ENCODE assay signal across 12 mouse cellular contexts in genomic region chr4:126157562-126157961, GRCm38 (mm10). TPM values are rescaled to one million over a fixed set of nuclear protein-coding genes. Genes with fewer than 3 reads are reported as not detected.
DNase-seq lines count a peak whose midpoint lies in the region; ATAC-seq and TF ChIP-seq lines count a peak whose summit lies in the region.
"Had no signal": no experiment of that assay in that cellular context is flagged by ENCODE, and none has a peak within 500 bp of the region (broad histone marks: within the 10 kb centered on the region; RNA-seq: fewer than 3 reads in every experiment).

No protein-coding gene starts in this region.

- TF ChIP-seq CTCF in liver, embryonic 14.5 days (IDR thresholded peaks at IDR 0.05; ENCODE audit: low read depth): peak; percentile 68

- H3K9ac ChIP-seq in liver, embryonic 14.5 days (replicated peaks): no peak overlapping the region
- no peak overlapping the region for H3K9ac ChIP-seq in liver, embryonic 12.5 days
- no peak overlapping the region for H3K9ac ChIP-seq in neural tube, embryonic 15.5 days (replicated peaks)
- H3K9ac ChIP-seq: embryonic facial prominence, embryonic 13.5 days; limb, embryonic 15.5 days; midbrain, embryonic 13.5 days had no signal

- 70% methylated on average over 6 of the region's 6 CpGs for WGBS in liver, embryonic 14.5 days (ENCODE audit: insufficient replicate concordance)
- 81% methylated on average over 6 of the region's 6 CpGs for WGBS in liver, embryonic 12.5 days (ENCODE audit: insufficient replicate concordance)
- WGBS in neural tube, embryonic 15.5 days: 91% methylated on average over 6 of the region's 6 CpGs

- H3K36me3 ChIP-seq in liver, embryonic 14.5 days (replicated peaks; ENCODE audit: control insufficient read depth, insufficient read depth, low read depth): no peaks in the 10 kb centered on the region
- 0 out of 2 replicates have a peak, but pooled peaks cover 5% of the 10 kb centered on the region for H3K36me3 ChIP-seq in liver, embryonic 12.5 days
- no peaks in the 10 kb centered on the region for H3K36me3 ChIP-seq in neural tube, embryonic 15.5 days

- no peaks in the 10 kb centered on the region for H3K9me3 ChIP-seq in liver, embryonic 14.5 days (ENCODE audit: control insufficient read depth, low read length)
- no peaks in the 10 kb centered on the region for H3K9me3 ChIP-seq in liver, embryonic 12.5 days (replicated peaks)
- no peaks in the 10 kb centered on the region for H3K9me3 ChIP-seq in neural tube, embryonic 15.5 days (replicated peaks)
- H3K9me3 ChIP-seq: embryonic facial prominence, embryonic 13.5 days; hindbrain, embryonic 10.5 days; limb, embryonic 15.5 days; midbrain, embryonic 13.5 days had no signal

- H3K27ac ChIP-seq in liver, embryonic 14.5 days: no peak overlapping the region
- no peak overlapping the region for H3K27ac ChIP-seq in liver, embryonic 12.5 days
- H3K27ac ChIP-seq in neural tube, embryonic 15.5 days (replicated peaks): no peak overlapping the region
- H3K27ac ChIP-seq: embryonic facial prominence, embryonic 13.5 days; hindbrain, embryonic 10.5 days; limb, embryonic 15.5 days; midbrain, embryonic 13.5 days had no signal

- no peak for ATAC-seq in liver, embryonic 14.5 days (ENCODE audit: insufficient read depth)
- no peak for ATAC-seq in liver, embryonic 12.5 days
- peak; percentile 35 for ATAC-seq in CD4-positive, CD25-positive, alpha-beta regulatory T cell, adult 4 months
- no peak for ATAC-seq in neural tube, embryonic 15.5 days (ENCODE audit: low FRiP score)
- ATAC-seq: midbrain, embryonic 13.5 days had no signal

- no peaks in the 10 kb centered on the region for H3K27me3 ChIP-seq in liver, embryonic 14.5 days (ENCODE audit: control insufficient read depth, insufficient read depth, low read length)
- H3K27me3 ChIP-seq in liver, embryonic 12.5 days (replicated peaks): peaks cover 6% of the 10 kb centered on the region
- H3K27me3 ChIP-seq in neural tube, embryonic 15.5 days (replicated peaks): no peaks in the 10 kb centered on the region
- H3K27me3 ChIP-seq: embryonic facial prominence, embryonic 13.5 days; limb, embryonic 15.5 days had no signal

- H3K4me3 ChIP-seq in liver, embryonic 14.5 days (ENCODE audit: insufficient read depth in 1 of 2, low read depth in 2 of 2, low read length in 2 of 2): no peak overlapping the region
- no peak overlapping the region for H3K4me3 ChIP-seq in liver, embryonic 12.5 days
- H3K4me3 ChIP-seq in neural tube, embryonic 15.5 days (replicated peaks): no peak overlapping the region
- H3K4me3 ChIP-seq: embryonic facial prominence, embryonic 13.5 days; hindbrain, embryonic 10.5 days; limb, embryonic 15.5 days; midbrain, embryonic 13.5 days had no signal

- H3K4me1 ChIP-seq in liver, embryonic 14.5 days (replicated peaks; ENCODE audit: control insufficient read depth in 2 of 2, insufficient read depth in 2 of 2, low read length in 1 of 2): peaks cover 0 to 10% of the 10 kb centered on the region in 2 experiments; a peak in 2 of 4 replicates
- peaks cover 30% of the 10 kb centered on the region for H3K4me1 ChIP-seq in liver, embryonic 12.5 days
- peaks cover 6% of the 10 kb centered on the region for H3K4me1 ChIP-seq in neural tube, embryonic 15.5 days

- no peak for DNase-seq in liver, embryonic 14.5 days (ENCODE audit: low read depth in 3 of 3, low spot score in 3 of 3)
- DNase-seq in R1 (ENCODE audit: low read depth, low spot score): peak; percentile 72
- peak; percentile 52 for DNase-seq in naive thymus-derived CD4-positive, alpha-beta T cell, adult 2 months (ENCODE audit: low read depth)
- no peak for DNase-seq in left cerebral cortex, adult 9 months (ENCODE audit: low spot score in 2 of 2)
- DNase-seq: gastrocnemius, postnatal 25 days had no signal

- TF ChIP-seq EP300 in liver, embryonic 14.5 days (IDR thresholded peaks at IDR 0.05; ENCODE audit: low read depth): no peak

- H3K4me2 ChIP-seq in liver, embryonic 14.5 days (ENCODE audit: low read depth): no peak overlapping the region
- no peak overlapping the region for H3K4me2 ChIP-seq in liver, embryonic 12.5 days
- H3K4me2 ChIP-seq in neural tube, embryonic 15.5 days: no peak overlapping the region
- H3K4me2 ChIP-seq: embryonic facial prominence, embryonic 13.5 days; limb, embryonic 15.5 days; midbrain, embryonic 13.5 days had no signal

RNA-seq across cellular contexts. Expression of gene Sh3d21, which starts 5.7 kb away (rescaled TPM):
- polyA plus RNA-seq in liver, embryonic 14.5 days (2012; rRNA removed): 0.46 and 0.53 TPM in 2 replicates
- 0.77 and 0.93 TPM in 2 replicates for polyA plus RNA-seq in liver, embryonic 14.5 days (2014; fragmentation: Nextera tagmentation; extraction: Ambion mirVana)
- polyA plus RNA-seq in liver, embryonic 12.5 days (2016; fragmentation: Nextera tagmentation; extraction: Ambion mirVana): 1.3 and 1.6 TPM in 2 replicates
- 1 to 10 TPM in 1 of 2 experiments, under 1 TPM in 1; 0.56 to 1.2 TPM for polyA plus RNA-seq in CD4-positive, CD25-positive, alpha-beta regulatory T cell, adult 4 months (2017; shearing (Covaris generic))
- polyA plus RNA-seq in neural tube, embryonic 15.5 days (2015; fragmentation: Nextera tagmentation; extraction: Ambion mirVana): 1.4 and 2.6 TPM in 2 replicates

RNA-seq across cellular contexts. Expression of gene Eva1b, which starts 10.0 kb away (rescaled TPM):
- 11.9 and 14.8 TPM in 2 replicates for polyA plus RNA-seq in liver, embryonic 14.5 days (2012; rRNA removed)
- polyA plus RNA-seq in liver, embryonic 14.5 days (2014; fragmentation: Nextera tagmentation; extraction: Ambion mirVana): 11.0 and 12.0 TPM in 2 replicates
- 19.3 and 19.5 TPM in 2 replicates for polyA plus RNA-seq in liver, embryonic 12.5 days (2016; fragmentation: Nextera tagmentation; extraction: Ambion mirVana)
- 10 to 100 TPM; 10.5 to 12.7 TPM for polyA plus RNA-seq in CD4-positive, CD25-positive, alpha-beta regulatory T cell, adult 4 months (2017; shearing (Covaris generic))
- polyA plus RNA-seq in neural tube, embryonic 15.5 days (2015; fragmentation: Nextera tagmentation; extraction: Ambion mirVana): 13.3 and 19.1 TPM in 2 replicates

RNA-seq across cellular contexts. Expression of gene Thrap3, which starts 45.0 kb away (rescaled TPM):
- polyA plus RNA-seq in liver, embryonic 14.5 days (2012; rRNA removed): 39.2 and 62.6 TPM in 2 replicates
- polyA plus RNA-seq in liver, embryonic 14.5 days (2014; fragmentation: Nextera tagmentation; extraction: Ambion mirVana): 77.9 and 84.2 TPM in 2 replicates
- polyA plus RNA-seq in liver, embryonic 12.5 days (2016; fragmentation: Nextera tagmentation; extraction: Ambion mirVana): 162 and 163 TPM in 2 replicates
- 100 to 1,000 TPM; 222 to 330 TPM for polyA plus RNA-seq in CD4-positive, CD25-positive, alpha-beta regulatory T cell, adult 4 months (2017; shearing (Covaris generic))
- polyA plus RNA-seq in neural tube, embryonic 15.5 days (2015; fragmentation: Nextera tagmentation; extraction: Ambion mirVana): 127 and 133 TPM in 2 replicates

RNA-seq across cellular contexts. Expression of gene Stk40, which starts 53.8 kb away (rescaled TPM):
- 4.3 and 5.6 TPM in 2 replicates for polyA plus RNA-seq in liver, embryonic 14.5 days (2012; rRNA removed)
- polyA plus RNA-seq in liver, embryonic 14.5 days (2014; fragmentation: Nextera tagmentation; extraction: Ambion mirVana): 8.2 and 9.0 TPM in 2 replicates
- 22.4 and 23.0 TPM in 2 replicates for polyA plus RNA-seq in liver, embryonic 12.5 days (2016; fragmentation: Nextera tagmentation; extraction: Ambion mirVana)
- 10 to 100 TPM; 11.4 to 23.2 TPM for polyA plus RNA-seq in CD4-positive, CD25-positive, alpha-beta regulatory T cell, adult 4 months (2017; shearing (Covaris generic))
- polyA plus RNA-seq in neural tube, embryonic 15.5 days (2015; fragmentation: Nextera tagmentation; extraction: Ambion mirVana): 28.1 and 29.9 TPM in 2 replicates

Comparison
In these comparisons a context has a peak if more than half of its experiments do, and no peak if none do; other contexts are left out.
1. DNase-seq: peak in R1 (single experiment) and naive thymus-derived CD4-positive, alpha-beta T cell, adult 2 months (single experiment); none in liver, embryonic 14.5 days (0 of 3) and left cerebral cortex, adult 9 months (0 of 2).